Mouse (Mus musculus) cerebellum, postnatal 14 days (tissue): ENCODE data around the gene Adssl1.

Source experiments
- DNase-seq, 2 experiments: peaks; one replicate each; pipeline ENCODE4 v3.0.0; 2021; ENCODE audit warnings: mixed read lengths in 2 of 2

The Adssl1 gene

DNA sequence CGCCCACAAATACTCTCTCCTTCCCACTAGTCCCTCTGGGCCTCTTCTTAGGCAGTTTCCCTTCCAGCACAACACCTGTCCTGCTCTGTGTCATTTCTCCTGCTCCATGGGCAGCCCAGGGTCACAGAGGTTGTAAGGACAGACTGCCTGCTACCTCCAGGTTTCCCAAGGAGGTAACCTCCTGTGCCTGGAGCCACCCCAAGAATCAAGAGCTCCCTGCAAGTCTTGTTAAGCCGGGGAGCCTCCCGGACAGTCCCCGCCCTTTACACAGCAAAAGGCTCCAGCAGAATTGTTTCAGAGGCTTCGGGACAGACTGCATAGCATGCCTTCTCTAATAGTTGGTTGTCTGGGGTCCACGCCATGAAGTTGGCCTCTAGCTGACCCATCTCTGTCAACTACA is 6.6 kb downstream of the Adssl1 start:
- DNase-seq = no peak

- DNase-seq = no peak
Observed at GRCm38 (mm10) chr12:112627097-112627881, 7.4 kb downstream of the Adssl1 start.

DNA sequence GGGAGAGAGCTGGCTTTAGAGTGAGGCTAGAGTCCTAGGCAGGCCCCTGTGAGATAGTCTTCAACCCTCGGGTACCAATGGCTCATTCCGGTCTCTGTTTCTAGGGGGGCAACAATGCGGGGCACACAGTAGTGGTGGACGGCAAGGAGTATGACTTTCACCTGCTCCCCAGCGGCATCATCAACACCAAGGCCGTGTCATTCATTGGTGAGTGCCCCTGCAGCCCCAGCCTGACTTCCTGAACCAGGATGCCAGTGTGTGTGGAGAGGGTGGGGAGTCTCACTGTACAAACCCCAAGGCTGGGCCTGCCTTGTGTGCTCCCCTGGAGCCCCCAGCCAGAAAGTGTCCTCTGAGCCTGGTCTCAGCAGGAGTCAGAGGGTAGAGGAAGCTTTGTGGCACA is 8.4 kb downstream of the Adssl1 start:
- no peak for DNase-seq

GRCm38 (mm10) chr12:112628928-112629721 is 9.3 kb downstream of the Adssl1 start:
- DNase-seq = no peak

DNA sequence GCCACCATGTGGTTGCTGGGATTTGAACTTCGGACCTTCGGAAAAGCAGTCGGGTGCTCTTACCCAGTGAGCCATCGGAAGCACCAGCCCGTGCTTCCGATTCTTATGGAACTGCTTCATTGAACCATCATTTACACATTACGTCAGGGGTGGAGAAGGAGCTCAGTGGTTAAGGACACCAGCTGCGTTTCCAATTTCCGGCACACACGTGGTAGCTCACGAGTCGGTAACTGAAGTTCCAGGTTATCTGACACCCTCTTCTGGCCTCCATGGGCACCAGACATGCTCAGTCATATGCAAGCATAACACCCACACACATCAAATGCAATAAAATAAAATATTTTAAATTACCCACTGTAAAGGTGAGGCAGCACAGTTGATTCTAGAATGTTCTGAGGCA is 10.2 kb downstream of the Adssl1 start:
- DNase-seq = no peak

GRCm38 (mm10) chr12:112630796-112631195 is 11.0 kb downstream of the Adssl1 start:
- DNase-seq = no peak

- no peak for DNase-seq
Observed at GRCm38 (mm10) chr12:112631472-112631871, 11.6 kb downstream of the Adssl1 start.

- DNase-seq = no peak
Observed at GRCm38 (mm10) chr12:112632084-112632777, 12.4 kb downstream of the Adssl1 start.

- DNase-seq = no peak
Observed at GRCm38 (mm10) chr12:112632907-112633306, 13.1 kb downstream of the Adssl1 start.

- no peak for DNase-seq
Observed at GRCm38 (mm10) chr12:112633686-112634085, 13.8 kb downstream of the Adssl1 start.

GRCm38 (mm10) chr12:112639526-112639925 is 19.7 kb downstream of the Adssl1 start:
- DNase-seq = no peak

DNA sequence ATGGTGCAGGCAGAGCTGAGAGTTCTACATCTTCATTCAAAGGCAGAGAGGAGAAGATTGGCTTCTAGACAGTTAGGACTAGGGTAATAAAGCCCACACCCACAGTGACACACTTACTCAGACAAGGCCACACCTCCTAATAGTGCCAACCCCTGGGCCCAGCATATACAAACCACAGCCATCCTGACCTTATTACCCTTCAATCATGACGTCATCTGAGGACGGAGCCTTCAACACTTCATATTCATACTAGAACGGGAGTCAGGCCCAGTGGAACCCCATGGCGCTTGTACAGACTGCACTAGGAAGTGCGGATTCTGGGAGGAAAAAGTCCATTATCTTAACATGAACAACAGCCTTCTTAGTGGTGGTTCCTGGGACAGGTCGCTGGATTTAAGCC is 23.3 kb downstream of the Adssl1 start:
- DNase-seq = no peak

DNA sequence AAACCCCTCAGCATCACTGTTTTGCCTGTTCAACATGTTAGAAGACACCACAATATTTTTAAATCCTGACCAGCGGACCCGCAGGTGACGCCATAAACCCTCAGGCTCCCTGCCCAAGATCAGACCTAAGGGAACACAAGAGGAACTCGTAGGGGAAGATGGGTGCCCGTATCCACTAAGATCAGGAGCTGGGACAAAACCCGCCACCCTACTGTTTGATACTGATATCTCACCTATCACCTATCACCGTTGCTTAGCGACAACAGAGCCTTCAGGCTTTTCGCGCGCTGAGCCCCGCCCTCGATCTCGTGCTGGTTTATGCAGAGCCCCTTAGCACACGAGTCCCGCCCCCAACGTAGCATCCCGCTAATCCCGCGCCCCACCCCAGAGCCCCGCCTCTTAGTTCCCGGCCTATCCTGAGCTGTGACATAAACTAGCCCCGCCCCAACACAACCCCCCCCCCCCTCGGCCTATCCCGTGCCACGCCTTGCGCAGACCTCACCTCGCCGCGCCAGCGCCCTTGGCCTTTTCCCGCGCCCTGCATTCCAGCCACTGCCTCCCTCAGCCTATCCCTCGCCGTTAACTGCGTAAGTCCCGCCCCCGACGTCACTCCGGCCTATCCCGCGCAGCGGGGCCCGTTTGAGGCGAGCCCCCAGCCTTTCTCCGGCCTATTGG is 24.5 kb downstream of the Adssl1 start, which contains the start of gene Siva1:
Gene Siva1, plus strand, starts transcription at position 500 of the 675 bp plus-strand sequence.
- DNase-seq = peak; percentile 99

DNA sequence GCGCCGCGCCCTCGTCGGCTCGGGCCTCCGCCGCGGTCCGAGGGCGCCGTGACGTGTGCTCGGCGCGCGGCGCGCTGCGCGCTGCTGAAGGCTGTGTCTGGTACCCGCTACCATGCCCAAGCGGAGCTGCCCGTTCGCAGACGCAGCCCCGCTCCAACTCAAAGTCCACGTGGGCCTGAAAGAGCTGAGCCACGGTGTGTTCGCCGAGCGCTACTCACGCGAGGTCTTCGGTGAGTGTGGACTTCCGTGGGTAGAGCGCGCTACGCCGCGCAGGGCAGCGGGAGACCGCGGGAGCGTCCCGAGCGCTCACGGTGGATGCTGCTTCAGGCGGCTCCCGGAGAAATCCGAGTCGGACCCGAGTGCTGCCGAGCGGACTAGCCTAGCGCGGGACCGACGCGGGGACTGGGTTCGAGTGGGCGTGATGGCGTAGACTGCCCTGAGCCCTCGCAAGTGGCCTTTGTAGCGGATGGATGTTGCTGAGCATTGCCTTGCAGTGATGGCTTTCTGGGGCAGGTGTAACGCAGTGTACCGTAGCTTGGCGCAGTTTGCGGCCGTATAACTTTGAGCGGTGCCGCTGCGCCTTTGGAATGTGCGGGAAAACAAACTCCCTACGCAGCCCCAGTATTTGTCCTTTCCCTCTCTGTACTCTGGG is 25.1 kb downstream of the Adssl1 start:
- DNase-seq = peak in 1 of 2 experiments; percentile 82

GRCm38 (mm10) chr12:112646139-112646538 is 26.3 kb downstream of the Adssl1 start:
- no peak for DNase-seq

DNA sequence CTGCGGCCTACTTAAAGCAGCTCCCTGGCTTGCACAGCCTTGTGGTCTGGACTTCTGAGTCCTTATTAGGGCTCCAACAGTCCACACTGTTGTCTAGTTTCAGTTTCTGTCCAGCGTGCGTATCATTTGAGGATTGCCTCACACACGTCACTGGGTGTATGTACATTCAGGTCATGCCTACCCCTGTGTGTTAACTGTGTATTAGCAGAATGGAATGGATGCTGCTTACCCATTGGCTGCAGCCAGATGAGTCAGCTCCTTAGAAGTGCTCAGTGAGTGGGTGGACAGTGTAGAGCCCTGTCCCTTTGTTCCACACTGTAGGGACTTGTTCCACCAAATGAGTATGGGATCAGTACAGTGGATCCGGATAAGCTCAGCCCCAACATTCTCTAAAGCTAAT is 28.2 kb downstream of the Adssl1 start:
- no peak for DNase-seq

DNA sequence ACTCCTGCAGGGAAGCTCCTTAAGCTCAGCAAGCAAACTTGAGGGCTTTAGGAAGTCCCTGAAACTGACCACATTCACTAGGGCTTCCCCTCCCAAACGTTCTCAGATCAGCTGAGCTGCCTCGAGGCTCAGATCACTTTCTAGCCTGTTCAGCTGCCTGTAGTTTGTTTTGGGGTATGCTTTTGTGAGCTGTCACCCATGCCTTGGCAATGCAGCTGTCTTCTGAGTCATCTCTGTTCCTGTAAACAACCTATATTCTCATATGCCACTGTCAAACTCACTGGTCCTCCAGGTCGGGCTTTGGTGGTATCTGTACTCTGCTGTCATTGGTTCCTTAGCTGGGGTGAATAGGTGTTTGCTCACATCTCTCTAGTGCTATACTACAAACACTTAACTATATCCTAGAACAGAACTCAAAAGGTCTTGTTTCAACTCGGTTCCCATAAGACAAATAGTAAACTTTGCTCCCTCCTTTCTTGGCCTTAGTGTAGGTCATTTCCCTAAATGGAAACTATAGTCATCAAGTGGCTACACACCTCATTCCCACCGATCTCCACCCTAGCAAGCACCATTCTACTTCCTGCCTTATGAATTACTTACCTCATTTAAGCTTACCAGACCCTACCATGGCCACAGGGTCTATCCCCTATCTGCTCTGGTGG is 32.1 kb downstream of the Adssl1 start:
- DNase-seq = no peak

DNA sequence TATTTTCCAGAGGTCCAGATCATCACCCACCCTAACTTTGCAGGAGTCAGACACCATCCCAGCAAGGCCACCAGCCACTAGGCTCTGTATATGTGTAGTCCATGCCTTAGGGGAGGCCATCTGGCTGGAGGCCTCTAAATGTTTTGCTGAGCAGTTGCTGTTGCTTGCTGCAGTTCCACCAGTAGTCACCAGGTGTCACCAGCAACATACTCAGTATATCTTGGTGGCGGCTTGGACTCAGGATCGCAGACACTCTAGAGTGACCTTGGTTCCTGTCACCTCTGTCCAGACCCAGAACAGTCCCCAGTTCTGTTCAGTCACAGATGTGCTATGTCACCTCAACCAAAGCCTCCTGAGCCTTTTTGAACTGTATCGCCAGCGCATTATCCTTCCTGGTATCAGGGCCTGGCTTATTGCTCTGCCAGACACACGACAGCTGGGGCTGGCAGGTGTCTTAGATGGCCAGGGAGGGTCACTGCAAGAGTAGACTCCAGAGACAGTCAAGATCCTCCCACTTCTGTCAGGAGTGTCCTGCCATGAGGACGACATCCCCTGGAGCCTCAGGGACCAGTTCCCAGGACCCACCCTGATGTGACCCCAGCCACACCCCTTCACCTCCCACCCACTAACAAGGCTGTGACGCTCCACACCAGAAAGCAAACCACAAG is 33.4 kb downstream of the Adssl1 start:
- DNase-seq = peak; percentile 94 to 97

DNA sequence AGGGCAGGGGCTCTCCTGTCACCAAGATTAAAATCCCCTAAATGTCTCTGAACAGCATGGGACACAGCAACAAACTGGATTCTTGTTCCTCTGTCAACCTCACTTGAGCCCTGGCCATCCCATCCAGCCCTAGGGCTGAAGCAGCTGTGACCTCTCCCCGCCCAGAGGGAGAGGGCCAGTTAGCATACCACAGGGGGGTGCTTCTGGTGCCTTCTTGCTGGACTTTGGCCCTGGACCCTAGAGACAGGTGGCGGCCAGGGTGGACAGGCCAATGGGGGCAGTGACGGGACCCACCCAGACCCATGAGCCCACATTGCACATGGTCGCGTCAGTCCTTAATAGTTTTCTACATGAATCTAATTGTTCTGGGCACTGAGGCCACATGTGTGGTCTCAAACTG is 34.2 kb downstream of the Adssl1 start:
- no peak for DNase-seq

DNA sequence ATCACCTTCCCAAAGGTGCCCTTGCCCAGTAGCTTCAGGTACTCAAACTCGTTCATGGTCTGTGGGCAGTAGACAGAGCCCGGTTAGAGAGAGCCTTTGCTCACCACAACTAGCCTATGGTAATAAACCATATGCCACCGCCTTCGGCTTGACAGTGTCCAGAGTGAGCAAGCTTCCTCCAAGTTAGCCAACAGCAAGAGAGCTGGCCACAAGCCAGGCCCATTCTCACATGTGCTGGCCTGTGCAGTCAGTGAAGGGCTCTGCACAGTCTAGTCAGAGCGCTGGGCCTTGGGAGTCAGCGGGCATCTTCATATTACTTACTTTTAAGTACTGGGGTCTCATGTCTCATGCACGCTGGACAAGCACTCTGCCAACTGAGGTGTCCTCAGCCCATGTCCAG is 38.8 kb downstream of the Adssl1 start:
- peak; percentile 76 to 77 for DNase-seq

- peak; percentile 82 to 93 for DNase-seq
Observed at GRCm38 (mm10) chr12:112659109-112659508, 39.3 kb downstream of the Adssl1 start.
